Mouse (Mus musculus) erythroid progenitor cell, adult 5-6 weeks (primary cell): Measurements from ENCODE around the gene Msi2. TPM values are rescaled to one million over a fixed set of nuclear protein-coding genes. Genes with fewer than 3 reads are reported as not detected.

Source experiments
- ATAC-seq: replicated peaks from 2 replicates; pipeline ENCODE4 v1.8.0; 2016; ENCODE audit warnings: moderate number of reproducible peaks, mild to moderate bottlenecking, moderate TSS enrichment, inconsistent platforms; ENCODE audit not compliant: poor library complexity, low FRiP score, severe bottlenecking
- total RNA-seq, 2 experiments: library from RNA; stranded (forward) in 1 of 2; stranded (reverse) in 1 of 2; fragments of 150-400 nt in 1 of 2; fragments of 186-747, 209-891 nt in 1 of 2; gene quantifications; 2 replicates each; pipeline versions ENCODE4 v1.2.3 to v1.2.4; 2015 to 2017; ENCODE audit warnings: low replicate concordance in 2 of 2

The Msi2 gene
- total RNA-seq, 2 experiments from 2014 or later = 8.4 to 44.6 TPM

DNA sequence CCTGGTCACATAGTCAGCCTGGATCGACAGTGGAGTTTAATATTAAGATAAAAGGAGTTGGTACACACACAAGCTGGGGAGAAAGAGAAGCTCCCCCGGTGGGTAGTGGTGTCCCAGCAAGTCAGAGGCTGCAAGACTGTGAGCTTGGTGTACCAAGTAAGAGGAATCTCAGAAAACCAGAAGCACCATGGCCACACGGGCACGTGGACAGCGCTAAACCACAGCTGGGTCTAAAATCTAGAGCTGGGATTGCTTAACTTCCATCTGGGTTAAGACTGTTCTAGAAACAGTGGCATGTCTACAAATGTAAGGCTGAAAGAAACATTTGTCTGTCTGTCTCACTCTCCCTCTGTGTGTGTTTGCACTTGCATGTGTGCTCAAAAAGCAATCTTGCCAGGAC, 402.9 kb downstream of the Msi2 start:
- no peak for ATAC-seq

DNA sequence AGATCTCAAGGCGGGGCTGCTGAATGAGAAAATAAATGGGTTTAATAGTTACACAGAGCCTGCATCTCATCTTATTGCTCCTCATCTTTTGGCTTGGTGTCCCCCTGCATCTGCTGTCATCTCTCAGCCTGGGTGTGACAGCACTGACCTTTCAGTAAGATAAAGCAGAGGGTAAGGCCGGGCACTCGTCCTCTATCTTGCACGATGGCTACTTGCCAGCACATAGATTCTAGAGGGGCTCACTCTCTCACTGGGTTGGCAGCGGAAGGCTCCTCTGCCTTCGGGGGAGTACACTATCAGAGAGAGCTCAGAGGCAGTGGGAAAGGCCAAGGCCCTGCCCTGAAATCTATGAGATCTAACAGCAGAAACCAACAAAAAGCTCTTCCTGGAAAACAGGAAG, 403.8 kb downstream of the Msi2 start:
- no peak for ATAC-seq

DNA sequence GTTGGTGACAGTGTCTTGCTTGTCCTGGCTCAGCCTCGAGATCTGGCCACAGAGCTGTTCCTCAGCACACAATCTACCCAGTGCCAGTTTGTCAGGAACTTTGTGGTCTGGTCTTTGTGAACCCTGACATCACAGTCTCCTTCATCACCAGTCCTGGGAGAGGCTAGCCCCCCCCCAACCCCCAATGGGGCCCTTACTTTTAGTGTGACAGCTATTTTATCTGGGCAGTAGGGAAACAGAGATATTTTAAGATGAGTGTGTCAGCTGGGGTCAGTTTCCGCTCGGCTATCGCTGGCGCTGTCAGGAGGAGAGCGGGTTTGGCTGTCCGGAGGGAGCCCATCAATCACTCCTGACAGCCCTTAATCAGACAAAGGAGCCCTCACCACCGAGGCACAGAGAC, 404.8 kb downstream of the Msi2 start:
- no peak for ATAC-seq

DNA sequence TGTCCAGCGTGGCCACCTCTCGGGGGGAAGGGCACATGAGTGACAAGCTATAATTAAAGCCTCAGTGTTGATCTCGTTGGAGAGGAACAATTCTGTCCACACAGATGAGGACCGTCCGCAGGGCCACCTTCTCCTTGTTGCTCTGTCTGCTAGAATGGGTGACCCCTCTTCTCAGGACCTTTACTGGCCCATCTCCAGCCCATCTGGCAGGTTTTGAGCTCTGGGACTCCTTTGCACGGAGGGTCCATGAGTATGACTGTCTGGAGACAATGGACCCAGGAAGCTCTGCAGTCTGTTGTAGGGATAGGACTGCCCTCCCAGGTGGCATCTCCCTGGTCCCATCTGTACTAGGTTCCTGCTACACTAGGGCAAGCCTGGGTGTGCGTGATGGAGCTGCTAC, 406.7 kb downstream of the Msi2 start:
- no peak for ATAC-seq

DNA sequence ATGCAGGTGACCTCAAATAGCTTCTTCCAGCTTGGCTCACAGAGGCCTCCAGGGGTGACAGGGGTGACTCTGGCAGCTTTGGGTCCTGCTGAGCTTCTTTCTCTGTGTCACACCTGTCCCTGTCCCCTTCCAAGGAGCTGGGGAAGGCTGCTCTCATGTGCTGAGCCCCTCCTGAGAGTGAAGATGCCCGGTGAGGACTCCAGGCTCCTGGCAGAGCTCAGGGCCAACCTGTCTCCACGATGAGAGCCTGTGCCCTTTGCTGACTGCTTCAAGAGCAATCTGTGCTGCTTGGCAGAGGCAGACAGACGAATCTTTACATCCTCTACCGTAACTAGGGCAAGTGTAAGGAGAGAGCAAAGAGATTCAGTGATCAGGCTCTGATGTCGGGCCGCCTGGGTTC, 407.5 kb downstream of the Msi2 start:
- no peak for ATAC-seq

DNA sequence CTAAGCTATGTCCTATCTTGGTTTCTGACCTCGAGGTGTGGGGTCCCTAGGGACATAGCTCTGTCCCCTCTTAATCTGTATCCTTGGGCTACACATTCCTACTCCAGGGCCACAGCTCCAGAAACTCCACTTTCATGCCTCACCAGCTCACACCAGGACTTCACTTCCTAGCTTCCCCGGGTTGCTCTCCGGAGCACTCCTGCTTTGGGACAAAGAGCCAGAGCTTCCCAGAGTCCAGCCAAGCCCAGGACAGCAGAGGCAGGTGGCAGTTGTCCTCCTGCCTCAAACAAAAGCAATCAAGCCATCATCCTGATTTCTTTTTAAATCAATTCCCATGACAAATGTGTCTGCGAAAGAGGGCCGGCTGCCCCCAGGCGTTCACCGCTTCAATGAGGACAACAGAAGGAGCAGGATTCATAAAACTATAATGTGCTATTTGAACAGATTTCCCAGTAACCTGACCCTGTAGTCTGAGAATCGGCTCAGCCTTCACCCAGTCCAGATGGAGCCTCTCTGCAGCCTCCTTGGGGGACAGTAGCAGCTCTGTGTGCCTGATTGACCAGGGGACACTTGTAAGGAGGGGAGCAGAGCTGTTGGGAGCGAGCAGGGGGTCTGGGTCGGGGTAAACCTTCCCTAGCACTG, 409.1 kb downstream of the Msi2 start:
- ATAC-seq = no peak

DNA sequence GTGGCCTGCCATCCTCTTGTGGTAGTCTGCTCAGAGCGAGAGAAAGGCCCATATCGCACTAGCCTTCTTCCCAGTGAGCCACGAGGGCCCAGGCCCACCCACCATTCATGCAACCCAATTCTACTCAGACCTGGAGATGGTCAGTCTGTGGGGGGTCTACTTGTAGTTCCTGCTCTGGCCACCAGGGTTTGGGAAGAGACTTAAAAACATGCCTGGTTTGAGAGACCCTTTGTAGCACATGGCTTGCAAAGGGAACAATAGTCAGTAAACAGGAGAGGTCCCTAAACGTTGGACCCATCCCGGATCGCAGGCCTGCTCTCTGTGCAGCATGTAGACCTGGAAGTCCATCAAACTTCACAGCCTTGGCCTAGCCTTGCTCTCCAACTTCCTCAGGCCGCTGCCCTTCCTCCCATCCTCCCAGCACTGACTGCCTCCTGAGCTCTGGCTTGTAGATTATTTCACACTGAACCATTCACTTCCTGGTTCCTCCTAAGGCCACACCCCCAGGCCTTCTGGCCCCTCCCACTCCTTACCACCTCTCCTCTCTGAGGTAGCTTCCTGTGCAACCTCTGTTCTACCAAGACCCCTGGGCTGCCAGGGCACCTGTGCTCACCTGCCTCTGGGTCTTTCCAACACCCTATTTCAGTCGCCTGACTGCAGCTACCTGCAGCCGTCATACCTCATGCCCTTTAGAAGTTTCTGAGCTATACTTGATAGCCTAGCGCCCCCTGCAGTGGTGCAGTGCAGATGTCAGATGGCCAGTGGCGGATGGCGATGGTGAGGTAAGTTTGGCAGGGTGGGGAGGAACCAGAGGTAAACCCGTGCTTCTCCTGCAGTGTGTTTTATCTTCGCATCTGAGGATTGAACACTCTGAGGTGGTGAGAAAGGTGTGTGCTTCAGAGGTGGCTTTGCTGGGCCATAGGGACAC, 410.4 kb downstream of the Msi2 start:
- ATAC-seq = no peak

DNA sequence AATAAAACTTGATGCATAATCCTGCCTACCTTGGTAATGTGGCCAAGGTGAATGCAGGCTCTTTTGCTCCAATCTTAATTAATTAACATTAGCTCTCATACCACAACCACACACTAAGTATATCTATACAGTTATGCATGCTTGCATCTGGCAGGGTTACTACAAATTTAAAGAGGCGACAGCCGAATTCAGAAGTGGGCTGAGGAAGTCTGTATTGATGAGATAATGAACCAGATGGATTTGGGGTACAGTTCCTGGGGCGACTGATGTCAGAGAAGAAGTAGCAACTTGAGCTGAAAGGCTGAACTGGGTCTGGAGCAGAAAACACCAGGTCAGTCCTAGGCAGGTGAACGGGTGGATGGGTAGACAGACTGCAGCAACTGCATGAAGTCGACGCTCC, 412.6 kb downstream of the Msi2 start:
- no peak for ATAC-seq

DNA sequence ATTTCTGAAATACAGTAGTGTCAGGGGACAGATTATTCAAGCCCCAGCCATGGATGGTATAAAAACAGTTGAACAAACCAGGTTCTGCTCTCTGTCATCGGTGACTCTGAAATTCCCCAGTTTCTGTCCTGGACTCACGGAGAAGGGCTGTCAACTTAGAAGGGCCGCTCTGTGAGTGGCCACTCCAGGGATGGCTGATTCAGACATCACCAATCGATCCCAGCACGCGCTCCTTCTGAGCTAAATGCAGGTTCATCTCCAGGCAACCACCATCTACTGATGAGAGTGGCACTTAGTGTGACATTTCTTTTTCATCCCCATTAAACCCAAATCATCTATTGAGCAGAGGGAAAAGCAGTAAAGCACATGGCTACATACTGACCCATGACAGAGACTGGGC, 416.7 kb downstream of the Msi2 start:
- ATAC-seq = no peak

DNA sequence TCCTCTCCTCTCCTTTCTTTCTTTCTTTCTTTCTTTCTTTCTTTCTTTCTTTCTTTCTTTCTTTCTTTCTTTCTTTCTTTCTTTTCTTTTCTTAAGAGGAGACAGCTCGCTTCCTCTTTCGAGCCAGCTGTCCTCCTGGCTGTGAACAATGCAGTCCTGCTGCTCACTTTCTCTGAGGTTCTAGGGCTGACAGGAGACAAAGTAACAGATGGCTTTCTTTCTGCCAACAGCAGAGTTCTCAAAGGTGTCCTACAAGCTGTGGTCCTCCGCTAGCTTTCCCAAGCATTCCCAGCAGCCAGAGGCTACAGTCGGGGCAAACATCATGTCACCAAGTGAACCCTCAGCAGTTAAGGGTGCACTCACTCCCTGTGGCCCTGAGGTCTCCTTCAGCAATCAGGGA, 419.0 kb downstream of the Msi2 start:
- no peak for ATAC-seq

DNA sequence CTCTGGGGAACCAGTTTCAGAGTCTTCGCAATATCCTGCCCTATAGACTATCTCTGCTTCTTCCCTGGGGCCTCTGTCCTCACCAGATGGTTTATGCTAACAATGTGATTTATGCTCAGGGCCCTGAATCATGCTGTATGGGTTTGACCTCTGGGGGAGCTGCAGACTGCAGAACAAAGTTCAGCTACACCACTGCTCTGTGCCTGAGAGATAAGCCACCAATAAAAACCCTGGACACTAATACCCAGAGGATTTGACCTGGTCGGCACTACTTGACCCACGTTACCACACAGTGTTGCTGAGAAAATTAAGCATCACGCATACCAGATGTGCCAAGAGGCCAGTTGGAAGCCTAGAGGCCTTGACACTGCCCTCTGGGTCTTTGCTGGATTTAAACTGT, 420.8 kb downstream of the Msi2 start:
- no peak for ATAC-seq

DNA sequence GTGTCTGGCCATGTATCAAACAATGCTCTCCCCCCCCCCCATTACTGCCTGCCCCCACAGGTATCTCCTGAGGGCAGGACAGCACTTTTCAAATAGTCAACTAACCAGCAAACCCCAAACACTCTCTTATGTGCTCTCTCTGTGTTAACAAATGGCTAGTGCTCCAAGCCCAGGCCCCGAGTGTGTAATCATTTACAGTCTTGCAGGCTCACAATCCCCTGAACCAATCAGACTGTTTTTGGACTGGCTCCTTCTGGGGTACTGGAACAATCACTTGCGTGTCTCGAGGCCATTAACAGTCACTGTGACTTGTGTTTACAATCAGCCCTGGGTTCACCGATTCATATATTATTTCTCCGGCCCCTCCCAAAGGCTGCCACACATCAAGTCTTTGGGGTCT, 423.0 kb downstream of the Msi2 start:
- ATAC-seq = no peak

DNA sequence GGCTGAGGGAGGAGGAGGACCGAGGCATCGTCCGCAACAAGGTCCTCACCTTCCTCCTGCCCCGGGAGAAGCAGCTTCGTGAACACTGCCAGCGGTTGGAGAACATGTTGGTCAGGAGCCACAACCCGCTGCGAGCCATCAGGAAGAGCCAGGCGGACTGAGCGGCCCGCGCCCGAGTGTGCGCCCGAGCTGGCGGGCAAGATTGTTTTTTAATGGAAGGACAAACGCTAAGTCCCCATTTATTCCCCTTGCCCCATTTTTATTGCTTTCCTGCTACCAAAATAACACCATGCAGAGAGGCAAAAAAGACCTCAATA, 424.0 kb downstream of the Msi2 start:
- ATAC-seq = no peak

DNA sequence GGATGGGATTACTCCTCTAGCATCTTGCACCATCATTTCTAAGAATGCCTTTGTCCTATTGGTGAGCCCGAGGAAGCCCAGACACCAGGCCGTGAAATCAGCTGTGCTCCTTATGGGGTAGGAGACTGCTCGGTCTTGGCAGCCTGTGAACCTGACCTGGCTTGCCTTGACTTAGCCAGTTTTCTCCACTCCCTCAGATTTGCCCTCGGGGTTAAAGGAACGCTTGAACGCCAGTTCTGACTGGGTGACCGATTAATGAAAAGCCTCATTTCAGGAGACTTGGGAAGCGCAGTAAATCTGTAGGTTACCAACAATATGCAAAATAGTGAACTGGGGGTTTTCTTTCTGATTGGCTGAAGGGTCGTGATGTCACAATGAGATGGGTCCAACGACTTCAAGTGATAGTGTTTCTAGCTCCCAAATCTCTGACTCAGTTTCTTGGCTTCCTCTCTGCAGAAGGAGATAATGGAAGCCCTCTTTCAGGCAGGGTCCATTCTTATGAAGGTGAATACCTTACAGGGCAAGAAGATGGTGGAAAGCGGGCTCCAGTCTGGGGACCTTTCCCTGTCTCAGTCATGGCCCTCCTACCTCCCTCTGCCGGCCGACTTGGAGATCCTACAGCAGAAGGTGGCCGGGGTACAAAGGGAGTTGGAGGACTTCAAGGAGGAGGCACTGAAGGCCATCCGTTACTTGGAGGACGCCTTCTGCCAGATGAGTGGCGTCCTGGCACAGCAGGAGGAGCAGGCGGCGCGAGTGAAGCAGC, 424.5 kb downstream of the Msi2 start, which contains the start of gene Ccdc182:
Gene Ccdc182, plus strand, starts transcription at position 428 of the 763 bp plus-strand sequence.
- no peak for ATAC-seq

DNA sequence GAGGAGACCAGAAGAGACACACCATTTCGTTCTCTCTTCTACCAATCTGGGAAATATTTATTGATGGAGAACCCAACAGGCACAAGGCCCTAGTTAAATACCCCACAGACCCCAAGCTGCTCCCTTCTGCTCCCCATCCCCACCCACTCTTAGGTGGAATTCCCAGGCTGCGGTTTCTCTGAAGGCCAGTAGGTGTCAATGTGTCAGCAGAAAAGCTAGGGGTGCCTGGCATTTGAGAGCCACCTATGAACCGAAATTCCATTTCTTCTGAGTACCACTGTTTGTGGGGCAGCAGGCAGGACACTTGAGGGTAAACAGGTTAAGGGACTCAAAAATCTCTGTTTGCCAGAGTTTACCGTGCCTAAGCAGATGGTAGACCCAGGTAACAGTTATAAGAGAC, 426.6 kb downstream of the Msi2 start:
- ATAC-seq = no peak

DNA sequence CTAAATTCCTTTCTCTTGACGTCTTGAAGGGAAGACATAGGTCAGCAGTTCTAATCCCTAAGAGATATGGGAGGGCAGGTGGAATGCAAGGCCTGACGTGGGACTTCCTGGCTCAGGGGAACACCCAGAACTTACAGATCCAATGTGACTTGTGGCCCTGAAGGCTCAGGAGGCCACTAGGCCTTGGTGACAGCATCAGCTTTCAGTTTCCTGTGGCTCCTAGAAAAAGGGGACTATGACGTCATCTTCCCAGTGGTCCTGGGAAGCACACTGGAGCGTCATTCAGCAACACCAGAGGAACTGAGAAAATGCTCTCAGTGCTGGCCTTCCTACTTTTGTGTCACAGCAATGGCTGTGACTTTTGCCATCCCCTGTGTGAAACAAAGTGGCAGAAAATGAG, 427.1 kb downstream of the Msi2 start:
- ATAC-seq = no peak

Other genes starting within 250 kb of the Msi2 start
- gene Akap1, start 146.1 kb upstream of the Msi2 start, total RNA-seq (2015; ENCODE audit: low replicate concordance) = 0.42 TPM in 1 of 2 replicates, not detected in the other
- 3.3 and 7.1 TPM in 2 replicates for gene Akap1, start 146.1 kb upstream of the Msi2 start, total RNA-seq (2017; ENCODE audit: low replicate concordance)
- gene Scpep1, start 237.0 kb upstream of the Msi2 start, total RNA-seq (2015; ENCODE audit: low replicate concordance) = 41.9 and 45.8 TPM in 2 replicates
- gene Scpep1, start 237.0 kb upstream of the Msi2 start, total RNA-seq (2017; ENCODE audit: low replicate concordance) = 16.8 and 26.1 TPM in 2 replicates
- not detected in 2 replicates for gene Elobl, start 248.4 kb upstream of the Msi2 start, total RNA-seq (2015; ENCODE audit: low replicate concordance)
- gene Elobl, start 248.4 kb upstream of the Msi2 start, total RNA-seq (2017; ENCODE audit: low replicate concordance) = not detected in 2 replicates